Mouse (Mus musculus): ENCODE measurements around the gene Camta1.

Gene Camta1

GRCm38 (mm10) chr4:151672452-151672851 is 189.2 kb downstream of the Camta1 start:
- no peak for DNase-seq

- peak; percentile 98 for DNase-seq
These were observed 195.2 kb downstream of the Camta1 start for GRCm38 (mm10) chr4:151666411-151666901.

GRCm38 (mm10) chr4:151661486-151661885 is 200.2 kb downstream of the Camta1 start:
- peak; percentile 97 for DNase-seq

- DNase-seq, result no peak
These were observed 205.2 kb downstream of the Camta1 start for GRCm38 (mm10) chr4:151656427-151656826.

- DNase-seq, result no peak
These were observed 205.9 kb downstream of the Camta1 start for GRCm38 (mm10) chr4:151655637-151656385.

- no peak for DNase-seq
These were observed 206.4 kb downstream of the Camta1 start for GRCm38 (mm10) chr4:151655227-151655626.

GRCm38 (mm10) chr4:151642418-151642817 is 219.3 kb downstream of the Camta1 start:
- DNase-seq, result no peak

- DNase-seq, result no peak
These were observed 220.7 kb downstream of the Camta1 start for GRCm38 (mm10) chr4:151640971-151641370.

- no peak for DNase-seq
These were observed 222.7 kb downstream of the Camta1 start for GRCm38 (mm10) chr4:151638941-151639340.

- DNase-seq, result peak; percentile 92
These were observed 224.3 kb downstream of the Camta1 start for GRCm38 (mm10) chr4:151637348-151637747.

- peak; percentile 97 for DNase-seq
These were observed 226.9 kb downstream of the Camta1 start for GRCm38 (mm10) chr4:151634771-151635170.

GRCm38 (mm10) chr4:151633795-151634194 is 227.9 kb downstream of the Camta1 start:
- no peak for DNase-seq

- peak; percentile 93 for DNase-seq
These were observed 229.4 kb downstream of the Camta1 start for GRCm38 (mm10) chr4:151632321-151632720.

- no peak for DNase-seq
These were observed 231.0 kb downstream of the Camta1 start for GRCm38 (mm10) chr4:151630664-151631063.

GRCm38 (mm10) chr4:151630231-151630630 is 231.4 kb downstream of the Camta1 start:
- DNase-seq, result no peak

- peak; percentile 95 for DNase-seq
These were observed 242.1 kb downstream of the Camta1 start for GRCm38 (mm10) chr4:151619541-151620016.

GRCm38 (mm10) chr4:151618420-151619310 is 243.0 kb downstream of the Camta1 start:
- no peak for DNase-seq

GRCm38 (mm10) chr4:151611621-151612020 is 250.1 kb downstream of the Camta1 start:
- DNase-seq, result no peak

GRCm38 (mm10) chr4:151610266-151610665 is 251.4 kb downstream of the Camta1 start:
- DNase-seq, result peak; percentile 94

GRCm38 (mm10) chr4:151604907-151605306 is 256.8 kb downstream of the Camta1 start:
- no peak for DNase-seq

GRCm38 (mm10) chr4:151604481-151604880 is 257.2 kb downstream of the Camta1 start:
- DNase-seq, result peak; percentile 95

- DNase-seq, result no peak
These were observed 258.1 kb downstream of the Camta1 start for GRCm38 (mm10) chr4:151603586-151603985.

- no peak for DNase-seq
These were observed 266.6 kb downstream of the Camta1 start for GRCm38 (mm10) chr4:151595116-151595515.
